Mouse (Mus musculus) heart, embryonic 15.5 days (tissue): ENCODE results near the gene Gfra1. TPM values are rescaled to one million over a fixed set of nuclear protein-coding genes. Genes with fewer than 3 reads are reported as not detected.

Source experiments
- ATAC-seq: fragments of 200-750 bp; cut with Nextera tagmentation; replicated peaks from 2 replicates; pipeline ENCODE4 v1.8.0; 2017; ENCODE audit warnings: low read depth, moderate TSS enrichment; ENCODE audit not compliant: insufficient number of reproducible peaks, insufficient read depth, low FRiP score
- H3K27ac ChIP-seq: fragments of 300-500 bp; sonication (generic); 2 replicates; pipeline ENCODE4 v1.5.1; 2015; ENCODE audit warnings: mild to moderate bottlenecking, inconsistent platforms
- H3K27me3 ChIP-seq: fragments of 300-500 bp; sonication (generic); 2 replicates; pipeline ENCODE4 v1.6.1; 2015; ENCODE audit warnings: inconsistent platforms
- H3K36me3 ChIP-seq: fragments of 300-500 bp; sonication (generic); 2 replicates; pipeline ENCODE4 v1.6.1; 2015; ENCODE audit warnings: mild to moderate bottlenecking, inconsistent platforms
- H3K4me1 ChIP-seq: fragments of 300-500 bp; sonication (generic); replicated peaks from 2 replicates; pipeline ENCODE4 v1.6.1; 2015; ENCODE audit warnings: inconsistent platforms
- H3K4me2 ChIP-seq: fragments of 300-500 bp; sonication (generic); 2 replicates; pipeline ENCODE4 v1.6.1; 2015; ENCODE audit warnings: inconsistent platforms, mild to moderate bottlenecking, moderate library complexity
- H3K4me3 ChIP-seq: fragments of 300-500 bp; sonication (generic); 2 replicates; pipeline ENCODE4 v1.5.1; 2015; ENCODE audit warnings: mild to moderate bottlenecking, inconsistent platforms
- H3K9ac ChIP-seq: fragments of 300-500 bp; sonication (generic); 2 replicates; pipeline ENCODE4 v1.6.1; 2015; ENCODE audit warnings: mild to moderate bottlenecking, inconsistent platforms
- H3K9me3 ChIP-seq: fragments of 300-500 bp; sonication (generic); replicated peaks from 2 replicates; pipeline ENCODE4 v1.6.1; 2016; ENCODE audit warnings: inconsistent platforms
- WGBS: fragments of 180-500 bp; shearing (Covaris S2); methylation state at CpG from one replicate; pipeline ENCODE4 v1.1.7; 2015; ENCODE audit warnings: mixed read lengths; 5-methylcytosine and 5-hydroxymethylcytosine counted together
- polyA plus RNA-seq: library from polyadenylated mRNA; unstranded; fragments of >200 nt; fragmentation: Nextera tagmentation; extraction: Ambion mirVana; gene quantifications from 2 replicates; pipeline ENCODE4 v1.2.1, GENCODE M21; 2015

The Gfra1 gene
- polyA plus RNA-seq, 1 experiment from 2014 or later = 2.7 TPM

DNA sequence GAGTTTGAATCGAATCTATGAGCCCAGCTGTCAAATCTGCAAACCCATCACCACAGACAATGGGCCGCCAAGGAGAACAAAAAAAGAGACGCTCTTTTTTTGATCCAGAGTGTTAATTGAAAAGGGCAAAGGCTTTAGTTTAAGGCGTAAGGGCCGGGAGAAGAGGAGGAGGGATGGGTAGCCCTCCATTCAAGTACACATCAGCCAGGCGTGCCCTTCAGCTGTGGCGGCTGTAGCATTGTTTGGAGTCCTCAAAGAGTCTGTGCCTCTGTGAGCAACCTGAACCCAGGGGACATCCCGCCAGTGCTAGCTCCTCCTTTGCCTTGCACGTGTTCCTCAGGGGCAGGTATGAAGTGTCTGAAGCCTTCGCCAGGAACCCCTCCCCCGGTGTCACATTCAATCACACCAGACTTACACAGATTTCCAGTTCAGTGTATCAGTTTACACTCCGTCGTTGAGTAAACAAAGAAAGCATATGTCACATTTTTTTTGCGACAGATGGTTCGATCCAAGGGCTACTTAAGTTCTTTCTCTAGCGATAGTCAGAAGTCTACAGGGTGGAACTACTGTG lies 867 bp upstream of the Gfra1 start:
- 14% methylated on average over 16 of the region's 16 CpGs for WGBS
- H3K9ac ChIP-seq = no peak overlapping the region
- H3K36me3 ChIP-seq = no peaks in the 10 kb centered on the region
- ATAC-seq = no peak
- peak overlapping the region; percentile 98 for H3K4me2 ChIP-seq
- no peak overlapping the region for H3K27ac ChIP-seq
- peaks cover 39% of the 10 kb centered on the region for H3K4me1 ChIP-seq
- H3K4me3 ChIP-seq = peak overlapping the region; percentile 61
- H3K9me3 ChIP-seq = no peaks in the 10 kb centered on the region
- H3K27me3 ChIP-seq = peaks cover 60% of the 10 kb centered on the region

- Histone ChIP-seq H3K4me3 (peak overlapping the region; percentile 61), H3K4me1 (peaks cover 41% of the 10 kb centered on the region), H3K9ac (peak overlapping the region; percentile 51), H3K9me3 (no peaks in the 10 kb centered on the region), H3K27ac (no peak overlapping the region), H3K27me3 (peaks cover 60% of the 10 kb centered on the region), H3K4me2 (peak overlapping the region; percentile 98), H3K36me3 (no peaks in the 10 kb centered on the region)
- under 1% methylated on average over 21 of the region's 21 CpGs for WGBS
- no peak for ATAC-seq
Observed at GRCm38 (mm10) chr19:58455061-58455495, 631 bp downstream of the Gfra1 start.

GRCm38 (mm10) chr19:58454261-58455060 lies 1.2 kb downstream of the Gfra1 start:
- H3K4me1 ChIP-seq = peaks cover 41% of the 10 kb centered on the region
- peak overlapping the region; percentile 98 for H3K4me2 ChIP-seq
- no peak; the same call in 1 of the 2 replicates for ATAC-seq
- peak overlapping the region; percentile 51 for H3K9ac ChIP-seq
- H3K27ac ChIP-seq = no peak overlapping the region
- WGBS = under 1% methylated on average over 61 of the region's 61 CpGs
- H3K36me3 ChIP-seq = no peaks in the 10 kb centered on the region
- no peaks in the 10 kb centered on the region for H3K9me3 ChIP-seq
- peaks cover 64% of the 10 kb centered on the region for H3K27me3 ChIP-seq
- H3K4me3 ChIP-seq = peak overlapping the region; percentile 61

GRCm38 (mm10) chr19:58453581-58453980 lies 2.1 kb downstream of the Gfra1 start:
- ATAC-seq = no peak
- peaks cover 63% of the 10 kb centered on the region for H3K27me3 ChIP-seq

DNA sequence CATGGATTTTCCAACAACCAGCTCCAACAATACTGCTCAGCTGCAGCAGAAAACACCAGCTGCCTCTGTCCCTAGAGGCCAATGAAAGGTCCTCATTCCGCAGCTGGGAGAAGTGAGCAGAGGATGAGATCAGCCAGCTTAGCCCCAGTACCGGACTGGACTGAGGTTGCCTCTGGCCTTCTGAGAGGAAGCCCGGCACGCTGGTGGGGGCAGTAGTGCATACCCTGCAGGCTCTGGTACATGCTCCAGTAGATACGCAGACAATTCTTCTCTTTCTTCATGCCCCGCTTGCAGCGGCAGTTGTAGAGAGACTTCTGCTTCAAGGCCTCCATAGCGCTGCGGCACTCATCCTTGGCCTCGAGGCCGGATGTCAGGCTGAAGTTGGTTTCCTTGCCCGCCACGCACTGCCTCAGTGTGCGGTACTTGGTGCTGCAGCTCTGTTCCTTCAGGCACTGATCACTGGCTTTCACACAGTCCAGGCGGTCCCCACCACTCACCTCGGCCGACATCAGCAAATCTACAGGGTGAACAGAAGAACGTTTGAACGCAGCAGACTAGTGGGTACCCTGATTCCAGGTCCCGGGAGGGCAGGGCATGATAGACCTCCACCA lies 2.7 kb downstream of the Gfra1 start:
- H3K9me3 ChIP-seq = no peaks in the 10 kb centered on the region
- H3K27me3 ChIP-seq = peaks cover 57% of the 10 kb centered on the region
- no peak overlapping the region for H3K27ac ChIP-seq
- no peaks in the 10 kb centered on the region for H3K36me3 ChIP-seq
- ATAC-seq = no peak
- peaks cover 41% of the 10 kb centered on the region for H3K4me1 ChIP-seq
- H3K4me2 ChIP-seq = peak overlapping the region; percentile 98
- WGBS = 11% methylated on average over 20 of the region's 20 CpGs
- H3K9ac ChIP-seq = peak overlapping the region; percentile 51
- peak overlapping the region; percentile 61 for H3K4me3 ChIP-seq

More at GRCm38 (mm10) chr19:58453581-58453980, 2.1 kb downstream of the Gfra1 start:
- Histone ChIP-seq H3K9me3 (no peaks in the 10 kb centered on the region), H3K4me2 (peak overlapping the region; percentile 98), H3K9ac (peak overlapping the region; percentile 51), H3K4me3 (peak overlapping the region; percentile 61), H3K27ac (no peak overlapping the region), H3K4me1 (peaks cover 41% of the 10 kb centered on the region), H3K36me3 (no peaks in the 10 kb centered on the region)
- WGBS = under 1% methylated on average over 22 of the region's 22 CpGs

GRCm38 (mm10) chr19:58452178-58452819 lies 3.4 kb downstream of the Gfra1 start:
- H3K27me3 ChIP-seq = peaks cover 57% of the 10 kb centered on the region
- H3K27ac ChIP-seq = no peak overlapping the region
- no peak overlapping the region; the same call in 1 of the 2 replicates for H3K4me3 ChIP-seq
- no peaks in the 10 kb centered on the region for H3K9me3 ChIP-seq
- no peak overlapping the region for H3K9ac ChIP-seq
- no peak for ATAC-seq
- peaks cover 41% of the 10 kb centered on the region for H3K4me1 ChIP-seq
- peak overlapping the region; percentile 98; the same call in 1 of the 2 replicates for H3K4me2 ChIP-seq
- WGBS = 65% methylated on average over 8 of the region's 8 CpGs
- H3K36me3 ChIP-seq = no peaks in the 10 kb centered on the region

DNA sequence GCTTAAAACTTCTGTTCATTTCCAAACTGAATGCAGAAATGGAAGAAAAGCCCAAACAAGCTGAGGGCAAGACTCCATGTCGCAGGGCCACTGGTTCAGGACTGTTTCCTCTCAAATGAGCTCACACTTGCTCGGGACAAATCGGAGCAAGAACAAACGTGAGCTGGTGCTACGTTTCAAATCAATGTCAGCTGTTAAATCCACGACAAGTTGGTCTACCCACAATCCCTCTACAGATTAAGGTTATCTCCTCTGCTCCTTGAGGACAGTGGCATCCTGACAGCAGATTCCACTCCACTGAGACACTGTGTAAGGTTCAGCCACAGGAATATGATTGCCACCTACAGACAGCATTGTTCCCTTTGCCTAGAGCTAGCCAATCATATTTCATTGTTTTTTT lies 4.4 kb downstream of the Gfra1 start:
- Histone ChIP-seq H3K4me3 (no peak overlapping the region), H3K4me2 (no peak overlapping the region)
- WGBS = 54% methylated on average over 6 of the region's 6 CpGs

GRCm38 (mm10) chr19:58450716-58451115 lies 5.0 kb downstream of the Gfra1 start:
- peaks cover 31% of the 10 kb centered on the region for H3K4me1 ChIP-seq
- H3K27ac ChIP-seq = no peak overlapping the region
- no peak overlapping the region for H3K9ac ChIP-seq
- peaks cover 48% of the 10 kb centered on the region for H3K27me3 ChIP-seq
- 48% methylated on average over 5 of the region's 5 CpGs for WGBS
- H3K4me3 ChIP-seq = no peak overlapping the region
- no peak overlapping the region for H3K4me2 ChIP-seq
- H3K9me3 ChIP-seq = no peaks in the 10 kb centered on the region
- H3K36me3 ChIP-seq = no peaks in the 10 kb centered on the region
- no peak for ATAC-seq

More for the DNA sequence above, 4.4 kb downstream of the Gfra1 start:
- Histone ChIP-seq H3K27ac (no peak overlapping the region), H3K9me3 (no peaks in the 10 kb centered on the region), H3K4me1 (peaks cover 37% of the 10 kb centered on the region), H3K9ac (no peak overlapping the region), H3K27me3 (peaks cover 50% of the 10 kb centered on the region), H3K36me3 (no peaks in the 10 kb centered on the region)
- no peak for ATAC-seq

- WGBS = 70% methylated on average over 10 of the region's 10 CpGs
- ATAC-seq = no peak
- 0 out of 2 replicates have a peak, but pooled peaks cover 3% of the 10 kb centered on the region for H3K4me1 ChIP-seq
- H3K36me3 ChIP-seq = no peaks in the 10 kb centered on the region
- H3K9me3 ChIP-seq = no peaks in the 10 kb centered on the region
- H3K9ac ChIP-seq = no peak overlapping the region
- no peak overlapping the region for H3K4me3 ChIP-seq
- H3K4me2 ChIP-seq = no peak overlapping the region
- no peak overlapping the region for H3K27ac ChIP-seq
- H3K27me3 ChIP-seq = no peaks in the 10 kb centered on the region
Observed at GRCm38 (mm10) chr19:58442785-58443732, 12.7 kb downstream of the Gfra1 start.

- no peak for ATAC-seq
- Histone ChIP-seq H3K36me3 (no peaks in the 10 kb centered on the region), H3K27me3 (no peaks in the 10 kb centered on the region), H3K9ac (no peak overlapping the region), H3K27ac (no peak overlapping the region), H3K4me2 (no peak overlapping the region), H3K4me1 (peaks cover 10% of the 10 kb centered on the region), H3K9me3 (no peaks in the 10 kb centered on the region), H3K4me3 (no peak overlapping the region)
- 63% methylated on average over 7 of the region's 7 CpGs for WGBS
Observed at GRCm38 (mm10) chr19:58441785-58442184, 13.9 kb downstream of the Gfra1 start.
